Mouse (Mus musculus) cerebellum, adult 2 months (tissue): ENCODE data around the gene Srp72. TPM values are rescaled to one million over a fixed set of nuclear protein-coding genes. Genes with fewer than 3 reads are reported as not detected.
"Not testable (repeated sequence)": the region's sequence is repeated elsewhere in the genome, so short reads cannot be mapped to it uniquely, and the experiment has no call there.

Experiments used
- DNase-seq, 2 experiments: peaks; one replicate each; pipeline ENCODE4 v3.0.0; 2021
- H3K27ac ChIP-seq: fragments of 200-500 bp; 2 replicates; pipeline ENCODE4 v1.5.1; 2012; ENCODE audit warnings: low read length, control low read depth, inconsistent platforms; ENCODE audit not compliant: insufficient read depth
- H3K27me3 ChIP-seq: fragments of 200-500 bp; 2 replicates; pipeline ENCODE4 v1.6.1; 2012; ENCODE audit warnings: inconsistent platforms, mild to moderate bottlenecking, low read length, moderate library complexity; ENCODE audit not compliant: control insufficient read depth, insufficient read depth
- H3K4me1 ChIP-seq: fragments of 200-500 bp; 2 replicates; pipeline ENCODE4 v1.6.1; 2011; ENCODE audit warnings: low read length; ENCODE audit not compliant: control insufficient read depth, insufficient read depth
- H3K4me3 ChIP-seq: fragments of 200-500 bp; replicated peaks from 2 replicates; pipeline ENCODE3; 2011; ENCODE audit warnings: mild to moderate bottlenecking, low read depth, low read length, control low read depth; ENCODE audit not compliant: insufficient read depth
- CTCF ChIP-seq: fragments of 200-500 bp; IDR thresholded peaks from 2 replicates; pipeline ENCODE4 v1.5.1; 2011; ENCODE audit warnings: low read depth, mild to moderate bottlenecking, control low read depth, low read length, moderate library complexity, borderline replicate concordance; ENCODE audit not compliant: insufficient read depth
- POLR2A ChIP-seq: fragments of 200-500 bp; IDR thresholded peaks from 2 replicates; pipeline ENCODE4 v1.6.1; 2011; ENCODE audit warnings: low read length, control low read depth, borderline replicate concordance; ENCODE audit not compliant: insufficient read depth
- WGBS: fragments of 180-500 bp; shearing (Covaris S2); methylation state at CpG from one replicate; pipeline ENCODE4 v1.1.7; 2018; 5-methylcytosine and 5-hydroxymethylcytosine counted together
- polyA plus RNA-seq: library from polyadenylated mRNA; depleted of rRNA; stranded (reverse); fragments of >200 nt; gene quantifications from 2 replicates; pipeline ENCODE4 v1.2.3, GENCODE M21; 2012

The Srp72 gene
- polyA plus RNA-seq, 1 experiment = 62.0 TPM

GRCm38 (mm10) chr5:77011082-77011481 is 36.6 kb downstream of the Srp72 start:
- Histone ChIP-seq H3K27me3 (no peaks in the 10 kb centered on the region), H3K4me1 (no peaks in the 10 kb centered on the region), H3K4me3 (no peak overlapping the region), H3K27ac (no peak overlapping the region)
- no peak for DNase-seq
- WGBS = 69% methylated on average over 3 of the region's 3 CpGs
- TF ChIP-seq CTCF (no peak), POLR2A (no peak)

- WGBS = 84% methylated on average over 3 of the region's 3 CpGs
- Histone ChIP-seq H3K27me3 (no peaks in the 10 kb centered on the region), H3K27ac (no peak overlapping the region), H3K4me3 (no peak overlapping the region), H3K4me1 (no peaks in the 10 kb centered on the region)
- no peak for TF ChIP-seq CTCF
- DNase-seq = no peak
Observed at GRCm38 (mm10) chr5:77013171-77013570, 38.7 kb downstream of the Srp72 start.

- DNase-seq = peak; percentile 67 to 68
- Histone ChIP-seq H3K27me3 (no peaks in the 10 kb centered on the region), H3K4me1 (no peaks in the 10 kb centered on the region), H3K4me3 (peak within 1 kb of the TSS; percentile 54), H3K27ac (no peak within 1 kb of the TSS)
- TF ChIP-seq CTCF (no peak), POLR2A (no peak)
- WGBS = 11% methylated on average over 57 of the region's 57 CpGs
Observed at GRCm38 (mm10) chr5:77015544-77016482, 41.3 kb downstream of the Srp72 start, which contains the start of gene Thegl. Thegl (plus strand) TSS chr5:77016023.

- no peak for TF ChIP-seq POLR2A
- no peak for TF ChIP-seq CTCF
- DNase-seq = no peak
- Histone ChIP-seq H3K4me1 (no peaks in the 10 kb centered on the region), H3K4me3 (no peak overlapping the region), H3K27me3 (no peaks in the 10 kb centered on the region), H3K27ac (no peak overlapping the region)
- 87% methylated on average over 3 of the region's 3 CpGs for WGBS
Observed at GRCm38 (mm10) chr5:77028034-77028433, 53.6 kb downstream of the Srp72 start.

GRCm38 (mm10) chr5:77029735-77030134 is 55.3 kb downstream of the Srp72 start:
- WGBS = 73% methylated on average over 5 of the region's 5 CpGs
- DNase-seq = no peak
- Histone ChIP-seq H3K27ac (no peak overlapping the region), H3K4me1 (no peaks in the 10 kb centered on the region), H3K27me3 (no peaks in the 10 kb centered on the region), H3K4me3 (no peak overlapping the region)
- peak; percentile 39; the same call in 1 of the 2 replicates for TF ChIP-seq CTCF
- TF ChIP-seq POLR2A = no peak

GRCm38 (mm10) chr5:77035101-77035500 is 60.6 kb downstream of the Srp72 start:
- not testable (repeated sequence) for H3K4me1 ChIP-seq, H3K27ac ChIP-seq, DNase-seq, H3K4me3 ChIP-seq, H3K27me3 ChIP-seq

GRCm38 (mm10) chr5:77038451-77038850 is 64.0 kb downstream of the Srp72 start:
- WGBS = 90% methylated on average over 10 of the region's 10 CpGs
- no peaks in the 10 kb centered on the region for H3K4me1 ChIP-seq
- H3K27me3 ChIP-seq = no peaks in the 10 kb centered on the region; the same call in 1 of the 2 replicates
- TF ChIP-seq POLR2A (no peak), CTCF (no peak)
- H3K27ac ChIP-seq = no peak overlapping the region
- H3K4me3 ChIP-seq = no peak overlapping the region
- DNase-seq = no peak

GRCm38 (mm10) chr5:77039391-77039790 is 64.9 kb downstream of the Srp72 start:
- H3K4me1 ChIP-seq = no peaks in the 10 kb centered on the region
- DNase-seq = no peak
- H3K27ac ChIP-seq = no peak overlapping the region
- no peaks in the 10 kb centered on the region; the same call in 1 of the 2 replicates for H3K27me3 ChIP-seq
- no peak overlapping the region for H3K4me3 ChIP-seq
- TF ChIP-seq POLR2A (no peak), CTCF (no peak)
